Mouse (Mus musculus): ENCODE data around the gene Alpl. TPM values are rescaled to one million over a fixed set of nuclear protein-coding genes. Genes with fewer than 3 reads are reported as not detected.
A peak's percentile ranks its signal among the peaks of the same experiment; 100 is the strongest.

Alpl gene
- total RNA-seq (2014; fragmentation: Nextera tagmentation) (not detected in 2 replicates), total RNA-seq (2017) (not detected in 2 replicates)

- ATAC-seq (replicated peaks; ENCODE audit: low FRiP score, low TSS enrichment, poor library complexity, severe bottlenecking) = no peak
These were observed at the start of gene Alpl for GRCm38 (mm10) chr4:137795611-137796557. Gene Alpl, minus strand, starts transcription at chr4:137796384.

- ATAC-seq (replicated peaks; ENCODE audit: low FRiP score, low TSS enrichment, poor library complexity, severe bottlenecking) = peak; percentile 81
These were observed 48.5 kb upstream of the Alpl start for GRCm38 (mm10) chr4:137844656-137845055.

- ATAC-seq (replicated peaks; ENCODE audit: low FRiP score, low TSS enrichment, poor library complexity, severe bottlenecking) = no peak
These were observed 43.3 kb upstream of the Alpl start for GRCm38 (mm10) chr4:137839452-137839851.

GRCm38 (mm10) chr4:137838791-137839190, 42.6 kb upstream of the Alpl start:
- ATAC-seq (replicated peaks; ENCODE audit: low FRiP score, low TSS enrichment, poor library complexity, severe bottlenecking) = no peak

- ATAC-seq (replicated peaks; ENCODE audit: low FRiP score, low TSS enrichment, poor library complexity, severe bottlenecking) = no peak
These were observed 41.6 kb upstream of the Alpl start for GRCm38 (mm10) chr4:137837792-137838191.

- ATAC-seq (replicated peaks; ENCODE audit: low FRiP score, low TSS enrichment, poor library complexity, severe bottlenecking) = no peak
These were observed 40.6 kb upstream of the Alpl start for GRCm38 (mm10) chr4:137836741-137837140.

GRCm38 (mm10) chr4:137835624-137836337, 39.6 kb upstream of the Alpl start:
- peak; percentile 90 for ATAC-seq (replicated peaks; ENCODE audit: low FRiP score, low TSS enrichment, poor library complexity, severe bottlenecking)

GRCm38 (mm10) chr4:137831598-137831997, 35.4 kb upstream of the Alpl start:
- ATAC-seq (replicated peaks; ENCODE audit: low FRiP score, low TSS enrichment, poor library complexity, severe bottlenecking) = no peak

GRCm38 (mm10) chr4:137830380-137830779, 34.2 kb upstream of the Alpl start:
- ATAC-seq (replicated peaks; ENCODE audit: low FRiP score, low TSS enrichment, poor library complexity, severe bottlenecking) = no peak

GRCm38 (mm10) chr4:137824881-137825280, 28.7 kb upstream of the Alpl start:
- no peak for ATAC-seq (replicated peaks; ENCODE audit: low FRiP score, low TSS enrichment, poor library complexity, severe bottlenecking)

- ATAC-seq (replicated peaks; ENCODE audit: low FRiP score, low TSS enrichment, poor library complexity, severe bottlenecking) = no peak
These were observed 27.4 kb upstream of the Alpl start for GRCm38 (mm10) chr4:137823542-137823941.

- no peak for ATAC-seq (replicated peaks; ENCODE audit: low FRiP score, low TSS enrichment, poor library complexity, severe bottlenecking)
These were observed 26.4 kb upstream of the Alpl start for GRCm38 (mm10) chr4:137822537-137822936.

- no peak for ATAC-seq (replicated peaks; ENCODE audit: low FRiP score, low TSS enrichment, poor library complexity, severe bottlenecking)
These were observed 24.5 kb upstream of the Alpl start for GRCm38 (mm10) chr4:137820721-137821120.

- no peak for ATAC-seq (replicated peaks; ENCODE audit: low FRiP score, low TSS enrichment, poor library complexity, severe bottlenecking)
These were observed 23.3 kb upstream of the Alpl start for GRCm38 (mm10) chr4:137819487-137819886.

- ATAC-seq (replicated peaks; ENCODE audit: low FRiP score, low TSS enrichment, poor library complexity, severe bottlenecking) = no peak
These were observed 22.2 kb upstream of the Alpl start for GRCm38 (mm10) chr4:137818341-137818740.

- ATAC-seq (replicated peaks; ENCODE audit: low FRiP score, low TSS enrichment, poor library complexity, severe bottlenecking) = no peak
These were observed 20.0 kb upstream of the Alpl start for GRCm38 (mm10) chr4:137816216-137816615.

- ATAC-seq (replicated peaks; ENCODE audit: low FRiP score, low TSS enrichment, poor library complexity, severe bottlenecking) = no peak
These were observed 19.3 kb upstream of the Alpl start for GRCm38 (mm10) chr4:137815473-137815872.

GRCm38 (mm10) chr4:137814140-137814539, 18.0 kb upstream of the Alpl start:
- ATAC-seq (replicated peaks; ENCODE audit: low FRiP score, low TSS enrichment, poor library complexity, severe bottlenecking) = no peak

- no peak for ATAC-seq (replicated peaks; ENCODE audit: low FRiP score, low TSS enrichment, poor library complexity, severe bottlenecking)
These were observed 16.9 kb upstream of the Alpl start for GRCm38 (mm10) chr4:137812946-137813708.

GRCm38 (mm10) chr4:137809999-137810398, 13.8 kb upstream of the Alpl start:
- no peak for ATAC-seq (replicated peaks; ENCODE audit: low FRiP score, low TSS enrichment, poor library complexity, severe bottlenecking)

Data from megakaryocyte-erythroid progenitor cell, adult 5-6 weeks (primary cell).